In the genomic region with DNA sequence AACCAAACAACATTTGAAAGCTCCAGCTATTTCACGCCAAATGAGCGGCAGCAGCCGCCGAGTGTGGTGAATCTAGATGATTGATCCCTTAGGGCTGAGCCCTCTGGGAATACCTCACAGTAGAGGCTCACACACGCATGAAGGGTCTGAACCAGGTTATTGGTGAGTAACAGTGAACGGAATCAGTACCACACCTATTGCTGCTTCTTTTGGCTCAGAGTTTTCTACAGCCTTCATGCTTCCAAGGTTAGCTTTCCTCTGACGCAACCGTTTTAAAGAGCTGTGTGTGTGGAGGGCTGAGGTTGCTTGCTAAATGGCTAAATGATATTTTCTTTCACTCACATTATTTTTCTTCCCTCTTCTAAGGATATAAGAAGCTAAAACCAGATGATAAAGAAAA, we compare ENCODE assay signal across 15 mouse cellular contexts.
DNase-seq lines count a peak whose midpoint lies in the region; ATAC-seq lines count a peak whose summit lies in the region.
"Had no signal": no experiment of that assay in that cellular context is flagged by ENCODE, and none has a peak within 500 bp of the region (broad histone marks: within the 10 kb centered on the region; RNA-seq: fewer than 3 reads in every experiment).

No protein-coding gene starts in this region.

- peak overlapping the region; percentile 48; the same call in 1 of the 2 replicates for H3K27ac ChIP-seq in embryonic facial prominence, embryonic 13.5 days
- H3K27ac ChIP-seq in embryonic facial prominence, embryonic 10.5 days (replicated peaks): no peak overlapping the region
- H3K27ac ChIP-seq in midbrain, embryonic 14.5 days (replicated peaks; ENCODE audit: low read depth, low read length): no peak overlapping the region
- no peak overlapping the region for H3K27ac ChIP-seq in midbrain, embryonic 16.5 days (ENCODE audit: low read length)
- H3K27ac ChIP-seq: forebrain, embryonic 10.5 days; heart, embryonic 13.5 days had no signal

- H3K4me2 ChIP-seq in embryonic facial prominence, embryonic 13.5 days: no peak overlapping the region
- no peak overlapping the region for H3K4me2 ChIP-seq in midbrain, embryonic 14.5 days (ENCODE audit: low read length)
- no peak overlapping the region for H3K4me2 ChIP-seq in midbrain, embryonic 16.5 days (ENCODE audit: low read length)
- H3K4me2 ChIP-seq: heart, embryonic 13.5 days had no signal

- no peaks in the 10 kb centered on the region for H3K27me3 ChIP-seq in embryonic facial prominence, embryonic 13.5 days
- no peaks in the 10 kb centered on the region for H3K27me3 ChIP-seq in embryonic facial prominence, embryonic 10.5 days (replicated peaks; ENCODE audit: low read depth, poor library complexity, severe bottlenecking)
- no peaks in the 10 kb centered on the region for H3K27me3 ChIP-seq in midbrain, embryonic 14.5 days (ENCODE audit: control insufficient read depth, insufficient read depth, low read length)
- H3K27me3 ChIP-seq in midbrain, embryonic 16.5 days (ENCODE audit: control insufficient read depth, insufficient read depth, low read depth, low read length): no peaks in the 10 kb centered on the region
- H3K27me3 ChIP-seq: heart, embryonic 13.5 days had no signal

- H3K9ac ChIP-seq in embryonic facial prominence, embryonic 13.5 days: no peak overlapping the region
- no peak overlapping the region for H3K9ac ChIP-seq in midbrain, embryonic 14.5 days (replicated peaks; ENCODE audit: low read length)
- H3K9ac ChIP-seq in midbrain, embryonic 16.5 days (ENCODE audit: low read depth, low read length): no peak overlapping the region
- H3K9ac ChIP-seq: heart, embryonic 13.5 days had no signal

- H3K4me1 ChIP-seq in embryonic facial prominence, embryonic 13.5 days: peaks cover 21% of the 10 kb centered on the region
- peaks cover 43% of the 10 kb centered on the region for H3K4me1 ChIP-seq in embryonic facial prominence, embryonic 10.5 days
- 0 out of 2 replicates have a peak, but pooled peaks cover 4% of the 10 kb centered on the region for H3K4me1 ChIP-seq in midbrain, embryonic 14.5 days (ENCODE audit: control insufficient read depth, insufficient read depth, low read length)
- peaks cover 2% of the 10 kb centered on the region; the same call in 1 of the 2 replicates for H3K4me1 ChIP-seq in midbrain, embryonic 16.5 days (ENCODE audit: control insufficient read depth, insufficient read depth, low read length)

- ATAC-seq in embryonic facial prominence, embryonic 13.5 days (ENCODE audit: insufficient number of reproducible peaks, insufficient read depth, low FRiP score, low TSS enrichment, low read depth): no peak
- no peak for ATAC-seq in midbrain, embryonic 14.5 days (ENCODE audit: low FRiP score, low TSS enrichment)
- ATAC-seq in midbrain, embryonic 16.5 days: no peak
- ATAC-seq: forebrain, embryonic 14.5 days; hindbrain, embryonic 16.5 days had no signal

- H3K4me3 ChIP-seq in embryonic facial prominence, embryonic 13.5 days: no peak overlapping the region
- H3K4me3 ChIP-seq in embryonic facial prominence, embryonic 10.5 days: no peak overlapping the region
- no peak overlapping the region for H3K4me3 ChIP-seq in midbrain, embryonic 14.5 days (replicated peaks; ENCODE audit: low read depth, low read length)
- H3K4me3 ChIP-seq in midbrain, embryonic 16.5 days (ENCODE audit: low read depth, low read length): no peak overlapping the region
- H3K4me3 ChIP-seq: erythroblast, embryonic 14.5 days; forebrain, embryonic 10.5 days; heart, embryonic 13.5 days had no signal

- no peak for DNase-seq in embryonic facial prominence, embryonic 10.5 days (ENCODE audit: low spot score)
- peak; percentile 24 for DNase-seq in midbrain, embryonic 14.5 days
- DNase-seq in adrenal gland, adult 2 months: peak; percentile 57
- DNase-seq in adrenal gland, postnatal 14 days: peak; percentile 40
- no peak for DNase-seq in retina, embryonic 14.5 days (ENCODE audit: low spot score)
- no peak for DNase-seq in left cerebral cortex, postnatal 10 days (ENCODE audit: extremely low spot score in 1 of 2, low spot score in 2 of 2)
- DNase-seq: cerebellum, adult 11-12 months; cerebellum, adult 9-10 months had no signal

- 33% methylated on average over 8 of the region's 8 CpGs for WGBS in embryonic facial prominence, embryonic 13.5 days
- WGBS in embryonic facial prominence, embryonic 10.5 days: 63% methylated on average over 8 of the region's 8 CpGs
- WGBS in midbrain, embryonic 14.5 days: 39% methylated on average over 8 of the region's 8 CpGs
- 39% methylated on average over 8 of the region's 8 CpGs for whole genome bisulfite sequencing in midbrain, embryonic 16.5 days

- no peaks in the 10 kb centered on the region for H3K9me3 ChIP-seq in embryonic facial prominence, embryonic 13.5 days
- no peaks in the 10 kb centered on the region for H3K9me3 ChIP-seq in embryonic facial prominence, embryonic 10.5 days
- H3K9me3 ChIP-seq in midbrain, embryonic 14.5 days (ENCODE audit: control insufficient read depth, low read length): no peaks in the 10 kb centered on the region
- no peaks in the 10 kb centered on the region for H3K9me3 ChIP-seq in midbrain, embryonic 16.5 days (replicated peaks; ENCODE audit: control insufficient read depth, low read length, poor library complexity, severe bottlenecking)
- H3K9me3 ChIP-seq: forebrain, embryonic 10.5 days had no signal

- H3K36me3 ChIP-seq in embryonic facial prominence, embryonic 13.5 days: no peaks in the 10 kb centered on the region
- H3K36me3 ChIP-seq in embryonic facial prominence, embryonic 10.5 days (replicated peaks): no peaks in the 10 kb centered on the region
- no peaks in the 10 kb centered on the region for H3K36me3 ChIP-seq in midbrain, embryonic 14.5 days (ENCODE audit: control insufficient read depth, insufficient read depth, low read length)
- H3K36me3 ChIP-seq in midbrain, embryonic 16.5 days (ENCODE audit: control insufficient read depth, insufficient read depth, low read length): no peaks in the 10 kb centered on the region
- H3K36me3 ChIP-seq: forebrain, embryonic 10.5 days; heart, embryonic 13.5 days had no signal

- intact Hi-C loops in left cerebral cortex, postnatal 10 days (cut with DNase I): no loop called here

Comparison
In these comparisons a context has a peak if more than half of its experiments do, and no peak if none do; other contexts are left out.
1. DNase-seq: peak in midbrain, embryonic 14.5 days (single experiment), adrenal gland, adult 2 months (single experiment) and adrenal gland, postnatal 14 days (single experiment); none in embryonic facial prominence, embryonic 10.5 days (single experiment), retina, embryonic 14.5 days (single experiment) and left cerebral cortex, postnatal 10 days (0 of 2).